Mouse (Mus musculus) left cerebral cortex, postnatal 14 days (tissue): ENCODE data around the gene Fbxo46. TPM values are rescaled to one million over a fixed set of nuclear protein-coding genes. Genes with fewer than 3 reads are reported as not detected.
"Not testable (repeated sequence)": the region's sequence is repeated elsewhere in the genome, so short reads cannot be mapped to it uniquely, and the experiment has no call there.

Experiments
- DNase-seq, 2 experiments: peaks; one replicate each; pipeline ENCODE4 v3.0.0; 2021 to 2022; ENCODE audit warnings: low spot score in 2 of 2, mixed read lengths in 1 of 2
- intact Hi-C: fragments of 180-260 bp; cut with DNase I; formaldehyde crosslinking; loops from one replicate; pipeline ENCODE4 v1.15.1; 2025
- total RNA-seq, 2 experiments: library from RNA; stranded (reverse); gene quantifications; 2 replicates each; pipeline ENCODE4 v1.2.3; 2021

The Fbxo46 gene
- total RNA-seq, 2 experiments from 2014 or later = 11.5 to 12.6 TPM

DNA sequence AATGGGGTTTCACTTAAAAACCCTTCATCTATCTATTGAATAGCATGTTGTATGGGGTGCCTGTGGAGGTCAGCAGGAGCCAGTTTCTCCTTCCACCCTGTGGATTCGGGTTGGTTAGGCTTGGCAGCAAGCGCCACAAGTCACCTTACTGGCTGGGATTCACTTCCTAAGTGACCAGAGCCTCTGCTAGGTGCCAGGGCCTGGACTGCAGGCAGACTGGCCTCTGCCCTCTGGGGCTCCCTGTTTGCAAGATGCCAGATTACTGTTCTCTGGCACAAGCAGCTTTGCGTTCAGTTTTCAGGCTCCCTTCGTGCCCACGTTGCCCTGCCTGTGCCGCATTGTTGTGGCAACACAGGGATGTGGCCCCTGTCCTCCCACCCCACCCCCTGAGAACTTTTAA lies 5.1 kb downstream of the Fbxo46 start:
- DNase-seq = no peak
- intact Hi-C loops = no loop called here

DNA sequence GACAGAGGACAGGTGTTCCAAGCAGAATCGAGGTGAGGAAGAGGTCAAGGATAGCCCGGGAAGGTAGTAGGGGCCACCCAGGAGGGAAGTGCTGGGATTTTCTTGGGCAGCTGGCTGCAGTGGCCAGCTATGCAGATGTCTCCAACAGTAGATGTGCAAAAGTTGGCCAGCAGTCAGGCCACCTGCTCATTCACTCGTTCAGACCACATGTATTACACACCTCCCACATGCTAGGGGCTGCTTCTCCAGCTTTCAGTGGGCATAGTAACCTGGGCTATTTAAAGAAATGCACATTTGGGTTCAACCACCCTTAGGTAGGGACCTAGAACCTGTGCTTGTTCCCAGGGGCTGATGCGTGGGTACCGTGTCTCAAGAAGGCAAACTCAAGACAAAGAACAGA lies 8.1 kb downstream of the Fbxo46 start:
- DNase-seq = peak in 1 of 2 experiments; percentile 62
- intact Hi-C loops = no loop called here

GRCm38 (mm10) chr7:19129396-19129795 lies 9.7 kb downstream of the Fbxo46 start:
- intact Hi-C loops = no loop called here
- DNase-seq = no peak

GRCm38 (mm10) chr7:19130657-19131056 lies 11.0 kb downstream of the Fbxo46 start:
- no peak for DNase-seq
- intact Hi-C loops = no loop called here

- DNase-seq = peak; percentile 97 to 99
- intact Hi-C loops = no loop called here
Observed at GRCm38 (mm10) chr7:19131324-19131848, 11.7 kb downstream of the Fbxo46 start.

GRCm38 (mm10) chr7:19136168-19136567 lies 16.5 kb downstream of the Fbxo46 start:
- no peak for DNase-seq
- intact Hi-C loops = no loop called here

DNA sequence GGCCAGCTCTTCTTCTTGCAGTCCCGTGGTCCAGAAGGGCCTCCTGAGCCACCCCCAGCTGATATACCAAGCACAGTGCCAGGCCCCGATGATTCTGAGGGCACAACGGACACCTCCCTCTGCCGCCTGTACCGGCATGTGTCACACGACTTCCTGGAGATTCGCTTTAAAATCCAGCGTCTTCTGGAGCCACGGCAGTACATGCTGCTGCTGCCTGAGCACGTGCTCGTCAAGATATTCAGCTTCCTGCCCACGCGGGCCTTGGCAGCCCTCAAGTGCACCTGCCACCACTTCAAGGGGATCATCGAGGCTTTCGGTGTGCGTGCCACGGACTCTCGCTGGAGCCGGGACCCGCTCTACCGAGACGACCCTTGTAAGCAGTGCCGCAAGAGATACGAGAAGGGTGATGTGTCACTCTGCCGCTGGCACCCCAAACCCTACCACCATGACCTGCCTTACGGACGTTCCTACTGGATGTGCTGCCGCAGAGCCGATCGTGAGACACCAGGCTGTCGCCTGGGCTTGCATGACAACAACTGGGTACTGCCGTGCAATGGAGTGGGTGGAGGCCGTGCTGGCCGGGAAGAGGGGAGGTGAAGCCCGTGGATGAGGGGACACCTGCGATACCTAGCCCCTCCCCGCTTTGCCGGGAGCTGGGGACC lies 17.1 kb downstream of the Fbxo46 start:
- peak; percentile 44 to 79 for DNase-seq
- intact Hi-C loops = no loop called here

- peak; percentile 64 to 70 for DNase-seq
- intact Hi-C loops = no loop called here
Observed at GRCm38 (mm10) chr7:19137380-19137779, 17.7 kb downstream of the Fbxo46 start.

GRCm38 (mm10) chr7:19146793-19147192 lies 27.1 kb downstream of the Fbxo46 start:
- DNase-seq = no peak
- intact Hi-C loops = no loop called here

GRCm38 (mm10) chr7:19147497-19148045 lies 27.9 kb downstream of the Fbxo46 start:
- no peak for DNase-seq
- intact Hi-C loops = no loop called here

- DNase-seq = no peak
- intact Hi-C loops = no loop called here
Observed at GRCm38 (mm10) chr7:19148180-19148874, 28.7 kb downstream of the Fbxo46 start.

GRCm38 (mm10) chr7:19148875-19149541 lies 29.3 kb downstream of the Fbxo46 start, which contains the start of gene Qpctl:
TSS of gene Qpctl (minus strand) at chr7:19149291.
- intact Hi-C loops = no loop called here
- DNase-seq = peak; percentile 98 to 99

DNA sequence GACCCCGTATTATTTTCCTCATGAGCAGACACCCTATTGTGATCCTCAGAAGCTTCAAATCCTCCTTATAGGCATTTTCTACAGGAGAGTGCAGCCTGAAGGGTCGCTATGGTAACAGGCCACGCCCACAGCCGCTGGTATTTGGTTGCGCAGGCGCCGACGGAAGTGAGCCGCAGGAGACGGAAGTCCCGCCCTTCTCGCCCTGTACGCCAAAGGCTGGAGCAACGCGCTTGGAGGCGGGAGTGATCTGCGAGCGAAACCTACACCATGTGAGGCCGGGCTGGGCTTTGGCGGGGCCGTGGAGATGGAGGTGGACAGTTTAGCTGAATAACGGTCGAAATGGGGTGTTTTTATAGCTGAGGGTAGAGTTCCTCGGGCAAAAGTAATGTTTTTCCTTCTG lies 30.0 kb downstream of the Fbxo46 start, which contains the start of gene Snrpd2:
TSS of gene Snrpd2 (plus strand) at position 97 of the 400 bp plus-strand sequence.
- intact Hi-C loops = no loop called here

GRCm38 (mm10) chr7:19151121-19151520 lies 31.5 kb downstream of the Fbxo46 start:
- intact Hi-C loops = not testable (repeated sequence)

More for the DNA sequence above, 30.0 kb downstream of the Fbxo46 start, which contains the start of gene Snrpd2:
- peak; percentile 97 for DNase-seq

GRCm38 (mm10) chr7:19154796-19155195 lies 35.1 kb downstream of the Fbxo46 start:
- intact Hi-C loops = loop anchor here (5.0 kb wide), 1 partner anchor 58 kb away; the partner anchor contains the start of gene Gpr4
- DNase-seq = no peak

More at GRCm38 (mm10) chr7:19151121-19151520, 31.5 kb downstream of the Fbxo46 start:
- DNase-seq = not testable (repeated sequence)

- intact Hi-C loops = loop anchor here (5.0 kb wide), 1 partner anchor 56 kb away; the partner anchor contains the start of gene Gpr4
- DNase-seq = peak in 1 of 2 experiments; percentile 67
Observed at GRCm38 (mm10) chr7:19155825-19156475, 36.3 kb downstream of the Fbxo46 start.

- peak; percentile 94 to 95 for DNase-seq
- intact Hi-C loops = loop anchor here (1.0 to 5.0 kb wide), 2 partner anchors 15 to 55 kb away; partner anchors contain the start of gene Gpr4
Observed at GRCm38 (mm10) chr7:19157160-19157800, 37.6 kb downstream of the Fbxo46 start.

GRCm38 (mm10) chr7:19158601-19159000 lies 38.9 kb downstream of the Fbxo46 start:
- no peak for DNase-seq
- intact Hi-C loops = loop anchor here (5.0 kb wide), 1 partner anchor 54 kb away; the partner anchor contains the start of gene Gpr4
